Mouse (Mus musculus) kidney, adult 11 months (tissue): ENCODE results near the gene Cib4.

ENCODE experiments used
- DNase-seq: peaks from one replicate; pipeline ENCODE4 v3.0.0; 2022

The Cib4 gene

DNA sequence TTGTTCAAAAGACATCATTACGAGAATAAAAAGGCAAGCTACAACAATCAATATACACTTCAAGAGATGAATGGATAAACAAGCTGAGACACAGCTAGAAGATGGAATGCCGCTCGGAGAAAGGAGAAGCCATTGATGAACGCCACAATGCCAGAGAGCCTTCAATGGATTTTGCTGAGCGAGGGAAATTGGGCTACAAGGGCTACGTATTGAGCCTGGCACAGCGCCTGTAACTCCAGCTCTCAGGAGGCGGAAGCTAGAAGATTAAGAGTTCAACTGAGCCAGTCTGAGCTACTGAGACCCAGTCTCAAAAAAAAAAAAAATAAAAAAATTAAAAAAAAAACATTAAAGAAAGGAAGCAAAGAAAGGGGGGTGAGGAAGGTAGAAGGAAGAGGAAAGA, 32.5 kb downstream of the Cib4 start:
- DNase-seq, result no peak

DNA sequence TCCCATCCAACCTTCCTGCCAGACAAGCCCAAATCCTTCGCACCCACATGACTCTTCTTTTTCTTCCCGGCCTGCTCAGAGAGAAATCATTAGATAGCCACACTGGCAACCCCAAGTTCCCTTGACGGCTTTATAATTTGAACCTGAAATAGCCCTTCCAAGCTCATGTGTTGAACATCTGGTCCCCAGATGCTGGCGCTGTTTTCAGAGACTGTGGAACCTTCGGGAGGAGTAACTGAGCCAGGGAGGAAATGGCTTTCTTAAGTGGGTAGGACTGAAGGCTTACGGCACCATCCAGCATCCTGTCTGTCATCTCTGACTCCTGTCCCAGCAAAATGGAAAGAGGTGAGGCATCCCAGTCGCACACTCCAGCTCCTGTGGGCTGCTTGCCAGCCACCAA, 48.3 kb downstream of the Cib4 start:
- no peak for DNase-seq

DNA sequence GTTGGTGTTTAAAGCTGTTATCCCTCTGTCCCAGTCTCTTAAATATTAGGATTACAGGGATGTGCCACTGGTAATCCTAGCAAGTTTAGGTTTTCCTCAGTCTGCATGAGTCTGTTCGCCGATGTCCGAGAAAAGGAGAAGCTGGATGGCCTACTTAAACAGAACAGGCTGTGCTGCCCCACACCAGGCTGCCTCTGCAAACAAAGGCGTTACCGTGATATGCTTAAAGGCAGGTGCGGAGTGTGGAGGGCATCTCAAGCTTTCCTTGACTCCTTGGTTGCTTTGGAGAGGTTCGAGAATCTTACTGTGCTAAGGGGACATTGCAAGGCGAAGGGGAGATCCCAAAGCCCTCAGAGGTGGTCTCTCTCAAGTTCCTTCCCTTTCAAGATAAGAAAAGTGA, 48.8 kb downstream of the Cib4 start:
- DNase-seq, result no peak

DNA sequence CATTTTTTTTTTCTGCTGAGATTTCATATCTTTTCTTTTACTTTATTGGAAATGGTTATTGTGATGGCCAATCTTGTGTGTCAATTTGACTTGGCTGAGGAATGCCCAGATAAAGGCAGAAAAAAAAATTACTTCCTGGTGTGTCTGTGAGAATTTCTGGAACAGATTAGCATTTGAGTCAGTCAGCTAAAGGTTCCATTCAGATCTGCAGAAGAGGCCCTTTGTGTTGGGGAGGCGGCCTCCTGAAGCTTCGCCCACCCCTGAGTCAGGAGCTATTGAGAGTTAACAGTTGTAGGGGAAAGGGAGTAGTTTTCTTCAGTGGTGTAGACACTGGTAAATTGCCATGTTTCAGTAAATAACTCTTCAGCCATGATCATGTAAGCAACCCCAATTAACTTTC, 50.3 kb downstream of the Cib4 start:
- no peak for DNase-seq

DNA sequence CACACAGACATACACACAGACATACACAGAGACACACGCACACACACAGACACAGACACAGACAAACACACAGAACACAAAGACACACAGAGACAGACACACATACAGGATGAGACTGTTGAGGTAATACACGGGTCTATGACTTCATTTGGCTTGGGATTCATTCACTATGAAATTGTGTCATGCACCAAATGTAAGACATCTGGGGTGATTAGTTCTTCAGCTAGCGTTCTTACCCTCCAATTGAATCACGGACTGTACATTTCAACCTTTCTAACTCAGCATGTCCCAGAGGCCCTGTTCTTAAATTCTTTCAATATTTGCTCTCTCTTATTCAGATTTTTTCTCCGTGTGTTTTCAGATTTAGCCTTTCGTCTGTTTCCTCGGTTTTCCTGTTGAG, 51.0 kb downstream of the Cib4 start:
- no peak for DNase-seq

DNA sequence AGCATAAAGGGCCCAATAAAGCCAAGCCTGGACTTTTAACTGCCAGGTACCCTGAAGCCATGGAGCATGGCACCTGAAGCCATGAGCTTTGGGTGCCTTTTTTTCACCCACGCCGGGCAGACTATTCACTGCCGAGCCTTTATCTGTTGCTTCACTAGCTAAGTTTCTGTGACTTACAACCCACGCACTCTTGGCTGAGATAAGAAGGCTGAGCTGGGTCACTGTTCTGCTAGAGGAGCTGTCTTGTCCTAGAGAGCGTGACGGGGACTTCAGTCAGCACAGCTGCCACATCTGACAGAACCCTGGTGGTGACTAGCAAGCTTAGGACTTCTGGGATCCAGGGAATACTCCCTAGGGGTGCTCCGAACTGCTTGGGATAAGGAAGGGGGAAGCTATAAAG, 51.9 kb downstream of the Cib4 start:
- no peak for DNase-seq

DNA sequence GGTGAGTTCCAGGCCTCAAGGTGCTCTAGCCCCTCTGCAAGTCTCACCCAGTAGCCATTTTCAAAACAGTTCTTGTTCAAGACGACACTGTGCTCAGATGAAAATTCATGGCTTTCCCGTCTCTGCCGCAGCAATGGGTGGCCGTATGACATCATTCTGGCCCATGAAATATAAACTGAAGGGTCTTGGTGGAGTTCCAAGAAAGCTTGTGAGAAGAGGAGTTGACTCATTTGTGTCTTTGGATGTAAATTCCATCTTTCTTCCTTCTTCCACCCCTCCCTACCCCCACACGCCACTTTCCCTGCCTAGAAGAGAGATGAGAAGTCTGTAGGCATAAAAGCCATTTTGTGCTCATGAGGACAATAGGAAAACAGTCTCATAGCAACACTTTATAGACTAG, 54.8 kb downstream of the Cib4 start:
- DNase-seq, result no peak

DNA sequence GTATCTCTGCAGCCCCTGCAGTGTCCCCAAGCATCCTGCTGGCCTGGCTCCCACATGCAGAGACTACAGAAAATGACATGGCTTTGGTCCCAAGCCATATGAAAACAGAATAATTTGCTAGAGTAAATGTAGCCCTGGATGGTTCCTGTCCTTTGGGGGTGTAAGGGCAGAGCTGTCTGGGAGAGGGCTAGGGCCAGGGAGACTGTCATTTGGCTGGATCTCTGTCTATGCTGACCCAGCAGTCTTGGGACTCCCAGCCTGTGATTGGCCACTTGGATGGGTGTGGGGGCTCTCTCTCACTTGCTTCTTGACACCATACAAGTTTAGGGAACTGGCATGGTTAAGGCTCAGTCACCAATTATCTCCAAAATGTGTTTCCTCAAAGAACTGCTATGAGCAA, 55.4 kb downstream of the Cib4 start:
- no peak for DNase-seq

DNA sequence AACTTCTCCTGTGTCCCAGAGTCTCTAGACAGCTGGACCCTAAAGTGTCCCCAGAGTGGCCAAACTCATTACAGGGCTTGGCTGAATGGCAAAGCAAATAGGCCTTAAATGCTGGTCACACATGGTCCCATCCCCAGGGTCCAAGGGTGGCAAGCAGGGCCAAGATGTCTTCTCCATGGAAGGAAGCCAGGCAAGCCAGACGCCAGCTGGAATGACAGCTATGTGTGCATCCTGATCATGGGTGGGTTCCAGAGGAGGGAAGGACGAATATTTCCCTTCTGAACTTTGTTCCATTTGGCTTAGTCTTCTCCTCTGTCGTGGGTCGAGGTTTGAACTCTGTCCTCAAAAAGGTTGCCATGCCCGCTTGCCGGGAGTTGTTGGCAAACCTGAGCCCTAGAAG, 60.5 kb downstream of the Cib4 start:
- DNase-seq, result peak; percentile 70

DNA sequence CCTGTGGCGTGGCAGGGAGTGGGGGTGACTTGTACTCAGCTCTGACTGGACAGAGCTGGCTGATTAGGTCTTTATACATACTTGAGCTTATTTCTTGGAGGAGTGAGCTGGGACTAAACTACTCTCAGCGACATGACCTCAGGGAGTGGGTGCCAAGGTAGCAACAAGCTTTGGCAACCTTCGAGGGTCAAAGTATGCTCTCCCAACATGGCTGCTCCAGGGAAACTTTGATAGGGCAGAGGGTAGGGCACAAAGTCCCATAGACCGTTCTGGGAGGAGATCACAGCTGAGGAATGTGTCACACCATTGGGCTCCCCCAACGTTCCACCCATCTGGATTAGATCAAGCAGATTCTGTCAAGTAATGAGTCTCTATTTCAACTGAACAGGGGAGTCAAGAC, 61.0 kb downstream of the Cib4 start:
- peak; percentile 63 for DNase-seq

DNA sequence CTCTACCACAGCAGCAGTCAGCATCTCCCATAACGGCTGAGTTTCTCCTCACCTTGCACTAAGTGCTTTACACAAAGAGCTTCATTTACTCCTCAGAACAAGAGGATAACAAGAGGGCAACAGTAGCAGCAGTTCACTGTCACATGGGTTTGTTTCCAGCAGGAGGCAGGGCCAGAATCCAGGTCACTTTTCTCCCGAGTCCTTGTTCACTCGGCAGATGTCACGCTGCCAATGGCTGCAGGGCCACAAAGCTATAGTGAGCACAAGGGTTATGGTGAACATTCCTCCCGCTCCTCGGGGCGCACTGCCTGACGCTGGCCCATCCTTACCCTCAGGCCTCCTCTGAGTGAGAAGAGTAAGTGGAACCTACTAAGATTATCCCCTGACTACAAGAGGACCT, 62.1 kb downstream of the Cib4 start:
- DNase-seq, result no peak

DNA sequence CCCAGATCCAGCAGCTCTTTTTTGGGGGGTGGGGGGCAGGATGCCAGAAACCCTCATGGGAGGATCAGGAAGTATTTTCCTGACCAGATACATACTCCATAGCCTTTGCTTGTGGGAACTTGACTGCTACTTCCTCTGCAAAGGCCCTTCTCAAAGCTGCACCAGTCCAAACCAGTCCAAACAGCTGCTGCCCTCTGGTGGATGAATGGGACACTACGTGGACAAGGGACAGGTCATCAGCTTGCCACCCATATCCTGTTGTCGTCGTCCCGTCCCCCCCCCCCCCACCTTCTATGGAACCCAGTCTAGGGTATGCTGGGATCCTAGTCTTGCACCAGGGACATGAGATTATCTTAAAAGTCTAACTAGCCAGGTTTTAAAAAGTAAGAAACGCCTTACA, 63.3 kb downstream of the Cib4 start:
- peak; percentile 45 for DNase-seq

DNA sequence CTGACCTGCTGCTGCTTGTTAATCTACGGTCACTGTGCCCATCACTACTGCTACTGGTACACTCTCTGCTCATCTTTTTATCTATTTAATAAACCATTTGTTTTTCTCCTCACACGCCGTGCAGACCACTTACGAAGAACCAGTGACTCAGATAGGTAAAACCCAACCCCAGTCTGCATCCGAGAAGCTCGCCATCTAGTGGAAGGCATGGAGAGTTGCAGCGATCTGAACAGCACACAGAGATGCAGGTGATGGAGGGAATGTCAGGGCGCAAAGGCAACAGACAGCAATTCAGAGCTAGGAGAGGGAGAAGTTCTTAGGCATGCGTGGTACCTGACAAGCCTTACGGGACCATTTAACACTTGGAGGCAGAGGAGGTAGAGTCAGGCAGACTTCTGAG, 69.1 kb downstream of the Cib4 start:
- no peak for DNase-seq

DNA sequence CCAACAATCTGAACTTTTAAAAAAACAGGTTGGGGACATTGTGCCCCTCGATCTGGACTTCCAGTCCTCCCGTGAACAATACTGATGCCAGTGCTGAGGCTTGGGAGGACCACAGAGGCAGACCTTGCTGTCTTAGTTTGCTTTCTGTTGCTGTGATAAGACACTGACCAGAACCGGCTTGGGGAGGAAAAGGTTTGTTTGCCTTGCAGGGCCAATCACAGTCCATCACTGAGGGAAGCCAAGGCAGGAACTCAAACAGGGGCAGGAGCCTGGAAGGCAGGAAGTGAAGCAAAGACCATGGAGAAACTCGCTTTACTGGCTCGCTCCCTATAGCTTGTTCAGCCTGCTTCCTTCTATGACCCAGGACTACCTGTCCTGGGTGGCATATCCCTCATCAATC, 73.5 kb downstream of the Cib4 start:
- no peak for DNase-seq

DNA sequence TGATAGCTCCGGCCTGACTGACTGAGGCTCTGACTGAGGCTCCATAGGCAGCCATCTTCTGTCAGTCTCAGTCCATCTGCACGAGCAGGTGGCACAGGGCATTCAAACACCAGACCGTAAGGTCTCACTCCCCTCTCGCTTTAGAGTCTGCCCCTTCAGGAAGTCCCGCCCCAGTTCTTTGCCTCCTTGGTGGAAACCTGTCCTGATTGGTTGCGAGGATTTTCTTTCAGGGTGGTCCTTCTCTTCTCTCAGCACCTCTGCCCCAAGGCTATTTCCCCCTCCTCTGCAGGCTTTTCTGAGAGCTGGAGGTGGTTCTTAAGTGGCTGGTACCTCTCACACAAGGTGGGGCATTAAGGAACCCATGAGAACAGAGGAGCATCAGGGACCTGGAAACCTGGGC, 75.2 kb downstream of the Cib4 start:
- no peak for DNase-seq

DNA sequence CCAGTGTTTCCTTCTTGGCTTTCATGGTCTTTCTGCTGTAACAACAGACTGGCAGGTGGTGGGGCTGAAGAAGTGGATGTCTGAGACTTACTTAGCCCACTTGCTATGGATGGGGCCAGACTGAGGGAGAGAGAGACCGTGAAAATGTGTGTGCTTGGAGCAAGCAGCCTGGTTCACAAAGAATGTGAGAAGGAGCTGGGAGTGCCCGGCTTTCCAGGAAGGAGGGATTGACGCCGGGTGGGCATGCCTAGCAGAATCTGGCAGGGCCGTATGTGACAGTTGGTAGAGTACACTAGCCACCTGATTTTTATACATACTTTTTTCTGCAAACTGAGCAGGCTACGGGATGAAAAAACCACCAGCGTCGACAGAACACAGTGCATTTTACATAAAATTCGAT, 79.3 kb downstream of the Cib4 start:
- DNase-seq, result no peak

DNA sequence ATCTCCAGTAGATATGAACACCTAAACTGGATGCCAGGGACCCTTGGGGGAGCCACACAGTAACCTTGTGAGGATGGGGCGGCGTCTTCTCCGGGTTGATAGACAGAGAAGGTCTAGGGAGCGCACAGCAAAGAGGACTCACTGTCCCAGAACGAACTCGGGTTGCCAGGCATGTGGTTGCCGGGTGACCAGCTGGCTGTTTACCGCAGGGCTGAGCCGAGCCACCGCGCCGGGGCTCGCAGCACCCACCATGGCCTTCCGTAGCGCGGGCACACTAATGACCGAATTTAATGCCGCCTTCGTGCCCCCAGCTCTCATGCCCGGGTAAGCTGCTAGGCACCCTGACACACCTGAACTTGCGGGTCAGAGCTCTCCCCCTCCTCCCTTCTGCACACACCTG, 79.8 kb downstream of the Cib4 start, which contains the start of gene 1700001C02Rik:
1700001C02Rik (plus strand) TSS at position 187 of the 400 bp plus-strand sequence.
- no peak for DNase-seq

DNA sequence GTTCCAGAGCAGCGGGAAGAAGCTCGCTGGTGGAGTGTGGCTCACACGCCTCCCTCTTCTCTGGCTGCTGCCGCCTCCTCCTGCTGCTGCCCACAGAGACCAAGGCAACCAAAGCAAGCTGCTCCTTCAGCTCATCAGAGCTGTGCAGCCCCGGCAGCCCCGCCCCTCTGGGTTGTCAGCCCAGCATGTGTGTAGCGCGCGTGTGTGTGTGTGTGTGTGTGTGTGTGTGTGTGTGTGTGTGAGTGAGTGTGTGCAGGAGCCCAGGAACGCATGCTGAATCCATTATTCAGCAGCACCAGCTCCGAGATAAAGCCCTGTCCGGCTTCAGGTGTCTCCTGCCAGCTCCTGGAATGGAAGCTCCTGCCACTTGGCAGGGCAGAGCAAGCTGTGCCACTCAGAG, 83.8 kb downstream of the Cib4 start, which contains the start of gene Otof:
Otof (minus strand) TSS at position 112 of the 400 bp plus-strand sequence.
- no peak for DNase-seq

DNA sequence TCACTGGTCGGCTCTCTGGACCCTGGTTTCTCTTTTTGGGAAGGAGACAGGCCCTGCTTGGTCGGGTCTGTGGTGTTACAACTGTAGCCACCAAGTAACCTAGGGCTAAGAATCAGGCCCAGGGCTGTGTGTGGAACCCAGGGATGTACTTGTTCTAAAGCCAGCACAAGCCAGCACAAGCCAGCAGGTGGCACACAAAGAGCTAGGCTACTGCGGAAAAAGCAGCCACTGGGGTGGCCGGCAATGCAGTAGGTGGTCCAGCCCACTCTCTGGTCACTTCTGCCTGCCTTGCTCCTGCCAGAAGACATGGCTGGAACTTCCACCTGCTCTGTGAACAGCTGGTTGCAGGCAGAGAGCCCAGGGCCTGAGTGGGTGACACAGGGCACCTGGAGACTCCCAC, 85.5 kb downstream of the Cib4 start:
- DNase-seq, result no peak

DNA sequence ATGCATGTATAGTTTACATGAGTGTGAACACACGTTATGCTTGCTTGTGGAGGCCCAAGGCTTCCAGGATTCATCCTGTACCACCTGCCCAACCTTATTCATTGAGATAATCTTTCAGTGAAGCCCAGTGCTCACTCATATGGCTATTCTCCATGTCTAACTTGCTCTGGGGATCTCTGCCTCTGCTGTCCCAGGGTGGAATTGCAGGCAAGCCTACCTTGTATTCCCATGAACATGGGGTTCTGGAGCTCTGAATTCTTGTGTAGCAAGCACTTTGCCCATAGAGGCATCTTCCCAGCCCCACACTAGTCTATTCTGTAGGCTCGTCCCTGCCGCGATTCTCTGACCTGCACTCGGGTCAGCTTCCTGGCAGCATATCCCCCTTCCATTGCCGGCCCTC, 89.6 kb downstream of the Cib4 start:
- DNase-seq, result no peak

DNA sequence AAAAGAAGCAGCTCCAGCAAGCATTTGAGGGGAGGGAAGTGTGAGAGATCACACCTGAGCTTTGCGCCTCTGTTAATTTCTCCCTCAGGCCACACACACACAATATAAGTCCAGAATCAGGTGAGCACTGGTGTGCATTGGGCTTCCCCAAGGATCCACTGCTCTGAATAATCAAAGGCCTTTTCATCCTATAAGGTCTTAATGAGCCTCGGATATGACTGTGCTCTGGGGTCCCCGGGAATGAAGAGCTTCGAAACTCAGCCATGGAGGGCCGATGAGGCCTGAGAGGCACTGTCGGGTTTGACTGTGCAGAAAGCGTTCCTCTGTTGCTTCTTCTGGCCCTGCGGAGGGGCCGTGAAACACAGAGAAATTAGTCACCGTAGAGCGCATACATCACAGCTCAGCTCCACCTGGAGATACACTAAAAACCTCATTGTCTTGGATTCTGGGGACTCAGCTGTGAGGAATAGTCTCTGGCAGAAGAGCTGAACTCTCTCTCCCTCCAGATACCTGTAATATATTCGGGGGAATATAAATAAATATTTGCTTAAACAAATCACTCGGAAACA, 101.2 kb downstream of the Cib4 start:
- no peak for DNase-seq

DNA sequence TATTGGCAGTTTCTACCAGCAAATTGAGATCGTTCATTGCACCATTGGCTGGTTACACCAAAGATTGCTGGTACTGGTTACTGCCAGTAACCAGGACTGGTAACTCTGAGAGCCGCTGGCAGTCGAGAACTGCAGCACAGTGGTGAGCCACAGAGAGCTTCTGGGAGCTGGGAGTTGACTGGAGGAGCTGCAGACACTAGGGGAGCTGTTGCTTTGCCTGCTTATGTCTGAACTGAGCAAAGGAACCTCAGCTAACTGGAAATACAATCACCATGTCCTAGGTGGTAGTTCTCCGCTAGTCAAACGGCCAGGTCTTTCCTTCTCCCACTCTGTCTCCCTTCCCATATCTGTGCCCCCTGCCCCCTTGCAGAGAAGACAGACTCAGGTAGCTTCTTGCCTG, 103.4 kb downstream of the Cib4 start:
- no peak for DNase-seq

DNA sequence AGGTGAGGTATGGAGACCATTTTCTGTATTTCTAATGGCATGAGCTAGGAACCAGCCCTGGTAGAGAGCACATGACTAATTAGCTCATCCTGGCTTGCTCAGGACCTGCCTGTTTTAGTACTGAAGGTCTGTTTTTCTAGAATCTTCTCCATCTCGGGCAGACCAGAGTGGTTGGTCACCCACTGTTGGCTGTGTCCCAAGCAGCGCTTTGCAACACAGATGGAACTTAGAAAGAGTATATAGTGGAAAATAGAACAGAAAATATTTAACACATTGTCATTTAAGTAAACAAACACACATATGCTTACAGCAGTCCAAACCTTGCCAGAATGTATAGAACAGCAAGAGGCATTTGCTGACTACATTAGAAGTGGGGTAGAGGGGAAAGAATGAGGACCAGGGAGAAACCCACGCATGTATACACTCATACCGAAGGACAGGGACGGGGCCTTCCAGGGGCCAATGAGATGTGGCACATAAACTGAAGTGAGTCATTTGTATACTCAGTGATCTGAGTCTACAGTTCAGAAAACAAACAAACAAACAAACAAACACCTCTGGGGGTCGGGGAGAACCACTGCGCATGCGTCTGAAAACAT, 105.2 kb downstream of the Cib4 start:
- DNase-seq, result no peak

DNA sequence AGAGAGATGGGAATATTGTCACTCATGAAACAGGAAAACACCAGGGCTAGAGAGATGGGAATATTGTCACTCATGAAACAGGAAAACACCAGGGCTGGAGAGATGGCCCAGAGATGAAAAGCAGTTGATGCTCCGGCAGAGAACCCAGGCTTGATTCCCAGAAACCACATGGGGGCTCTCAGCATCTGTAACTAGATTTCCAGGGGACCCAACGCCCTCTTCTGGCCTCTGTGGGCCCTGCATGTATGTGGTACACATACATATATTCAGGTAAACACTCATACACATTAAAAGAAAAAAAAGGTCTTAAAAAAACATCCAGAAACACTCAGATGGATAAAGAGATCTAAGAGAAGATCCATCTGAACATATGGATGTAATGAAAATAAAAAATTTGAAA, 106.7 kb downstream of the Cib4 start:
- no peak for DNase-seq
